Comparison of ENCODE assay signal across 10 mouse cellular contexts in the genomic region with DNA sequence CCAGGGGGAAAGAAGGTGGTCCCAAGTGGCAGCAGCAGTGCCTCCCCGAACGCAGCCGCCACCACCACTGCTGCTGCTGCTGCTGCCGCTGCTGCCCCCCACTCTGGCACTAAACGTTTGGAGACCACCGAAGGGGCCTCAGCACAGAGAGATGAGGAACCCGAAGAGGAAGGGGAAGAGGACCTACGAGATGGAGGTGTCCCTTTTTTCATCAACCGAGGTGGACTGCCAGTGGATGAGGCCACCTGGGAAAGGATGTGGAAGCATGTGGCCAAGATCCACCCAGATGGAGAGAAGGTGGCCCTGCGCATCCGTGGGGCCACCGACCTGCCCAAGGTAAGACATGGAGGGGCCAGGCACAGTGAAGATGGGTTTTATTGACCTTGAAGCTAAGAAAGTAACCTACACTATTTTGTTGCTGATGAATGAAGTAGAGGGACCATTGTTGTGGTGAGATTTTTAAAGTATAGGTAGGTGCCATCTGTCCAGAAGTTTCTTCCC. TPM values are rescaled to one million over a fixed set of nuclear protein-coding genes. Genes with fewer than 3 reads are reported as not detected.
DNase-seq lines count a peak whose midpoint lies in the region; ATAC-seq and TF ChIP-seq lines count a peak whose summit lies in the region.
"Had no signal": no experiment of that assay in that cellular context is flagged by ENCODE, and none has a peak within 500 bp of the region (broad histone marks: within the 10 kb centered on the region; RNA-seq: fewer than 3 reads in every experiment).

No protein-coding gene starts in this region.

- no peak for TF ChIP-seq CTCF in cortical plate, adult 2 months (IDR thresholded peaks at IDR 0.05; ENCODE audit: extremely low read depth, insufficient read depth, low read length)

- H3K36me3 ChIP-seq in heart, embryonic 11.5 days (ENCODE audit: control insufficient read depth, insufficient read depth, low read length) = no peaks in the 10 kb centered on the region
- H3K36me3 ChIP-seq in hindbrain, embryonic 14.5 days (replicated peaks; ENCODE audit: control insufficient read depth, insufficient read depth) = peaks cover under 1% of the 10 kb centered on the region
- H3K36me3 ChIP-seq in midbrain, embryonic 14.5 days (ENCODE audit: control insufficient read depth, insufficient read depth, low read length) = peaks cover 18% of the 10 kb centered on the region; the same call in 1 of the 2 replicates

- DNase-seq in heart, adult 9 months (ENCODE audit: low spot score in 2 of 2) = no peak
- DNase-seq in hindbrain, embryonic 14.5 days (ENCODE audit: low spot score) = no peak
- DNase-seq in midbrain, embryonic 14.5 days = no peak
- DNase-seq in layer of hippocampus, postnatal 25 days (ENCODE audit: extremely low spot score in 1 of 2, low spot score in 1 of 2) = no peak
- DNase-seq in thymus, postnatal 14 days = no peak
- DNase-seq in gastrocnemius, postnatal 10 days = no peak
- DNase-seq: kidney, postnatal 14 days had no signal

- 37% methylated on average over 12 of the region's 12 CpGs for WGBS in heart, embryonic 11.5 days (ENCODE audit: insufficient replicate concordance)
- 17% methylated on average over 12 of the region's 12 CpGs for WGBS in hindbrain, embryonic 14.5 days
- WGBS in midbrain, embryonic 14.5 days = 26% methylated on average over 12 of the region's 12 CpGs

- peak overlapping the region; percentile 80 for H3K4me3 ChIP-seq in heart, embryonic 11.5 days (ENCODE audit: low read depth, low read length)
- H3K4me3 ChIP-seq in cortical plate, adult 2 months (ENCODE audit: insufficient read depth, low read length) = peak overlapping the region; percentile 95
- peak overlapping the region; percentile 98 for H3K4me3 ChIP-seq in hindbrain, embryonic 14.5 days (replicated peaks; ENCODE audit: low read length)
- H3K4me3 ChIP-seq in midbrain, embryonic 14.5 days (replicated peaks; ENCODE audit: low read depth, low read length) = peak overlapping the region; percentile 99

- no peak for ATAC-seq in heart, embryonic 11.5 days (replicated peaks; ENCODE audit: insufficient number of reproducible peaks, low FRiP score, low TSS enrichment)
- ATAC-seq in hindbrain, embryonic 14.5 days (ENCODE audit: low FRiP score) = no peak
- no peak for ATAC-seq in midbrain, embryonic 14.5 days (ENCODE audit: low FRiP score, low TSS enrichment)

- H3K9ac ChIP-seq in heart, embryonic 11.5 days (ENCODE audit: low read depth, low read length) = peak overlapping the region; percentile 56
- H3K9ac ChIP-seq in hindbrain, embryonic 14.5 days = peak overlapping the region; percentile 100
- H3K9ac ChIP-seq in midbrain, embryonic 14.5 days (replicated peaks; ENCODE audit: low read length) = peak overlapping the region; percentile 99

- no peaks in the 10 kb centered on the region for H3K9me3 ChIP-seq in heart, embryonic 11.5 days (replicated peaks; ENCODE audit: control insufficient read depth, low read length)
- H3K9me3 ChIP-seq in hindbrain, embryonic 14.5 days (ENCODE audit: control insufficient read depth, low read length) = no peaks in the 10 kb centered on the region
- H3K9me3 ChIP-seq in midbrain, embryonic 14.5 days (ENCODE audit: control insufficient read depth, low read length) = no peaks in the 10 kb centered on the region

- no peak for TF ChIP-seq POLR2A in cortical plate, adult 2 months (IDR thresholded peaks at IDR 0.05; ENCODE audit: extremely low read depth, insufficient read depth, low read length)

- H3K27ac ChIP-seq in heart, embryonic 11.5 days (ENCODE audit: low read depth, low read length) = no peak overlapping the region
- peak overlapping the region; percentile 48; the same call in 1 of the 2 replicates for H3K27ac ChIP-seq in cortical plate, adult 2 months (ENCODE audit: insufficient read depth, low read length)
- H3K27ac ChIP-seq in hindbrain, embryonic 14.5 days = peak overlapping the region; percentile 97
- peak overlapping the region; percentile 97 for H3K27ac ChIP-seq in midbrain, embryonic 14.5 days (replicated peaks; ENCODE audit: low read depth, low read length)

- peaks cover 20% of the 10 kb centered on the region for H3K4me1 ChIP-seq in heart, embryonic 11.5 days (ENCODE audit: control insufficient read depth, insufficient read depth, low read length)
- peaks cover 4% of the 10 kb centered on the region for H3K4me1 ChIP-seq in cortical plate, adult 2 months (ENCODE audit: control insufficient read depth, insufficient read depth, low read length)
- H3K4me1 ChIP-seq in hindbrain, embryonic 14.5 days (replicated peaks; ENCODE audit: control insufficient read depth, insufficient read depth, low read length) = peaks cover 28% of the 10 kb centered on the region
- peaks cover 32% of the 10 kb centered on the region for H3K4me1 ChIP-seq in midbrain, embryonic 14.5 days (ENCODE audit: control insufficient read depth, insufficient read depth, low read length)

- H3K4me2 ChIP-seq in heart, embryonic 11.5 days = peak overlapping the region; percentile 99
- peak overlapping the region; percentile 78 for H3K4me2 ChIP-seq in hindbrain, embryonic 14.5 days (replicated peaks)
- peak overlapping the region; percentile 95 for H3K4me2 ChIP-seq in midbrain, embryonic 14.5 days (ENCODE audit: low read length)

- H3K27me3 ChIP-seq in heart, embryonic 11.5 days (ENCODE audit: control insufficient read depth, insufficient read depth, low read length) = no peaks in the 10 kb centered on the region
- no peaks in the 10 kb centered on the region for H3K27me3 ChIP-seq in hindbrain, embryonic 14.5 days (ENCODE audit: control insufficient read depth, insufficient read depth, low read length)
- no peaks in the 10 kb centered on the region for H3K27me3 ChIP-seq in midbrain, embryonic 14.5 days (ENCODE audit: control insufficient read depth, insufficient read depth, low read length)
- H3K27me3 ChIP-seq: CH12.LX had no signal

RNA-seq across cellular contexts. Expression of gene Vash1, which starts 1.5 kb away (rescaled TPM):
- polyA plus RNA-seq in heart, embryonic 11.5 days (2014; fragmentation: Nextera tagmentation; extraction: Ambion mirVana) = 7.7 and 8.2 TPM in 2 replicates
- 14.7 and 15.8 TPM in 2 replicates for polyA plus RNA-seq in cortical plate, adult 2 months (2012; rRNA removed)
- 27.5 and 31.2 TPM in 2 replicates for polyA plus RNA-seq in hindbrain, embryonic 14.5 days (2014; fragmentation: Nextera tagmentation; extraction: Ambion mirVana)
- 32.0 and 34.0 TPM in 2 replicates for polyA plus RNA-seq in midbrain, embryonic 14.5 days (2014; fragmentation: Nextera tagmentation; extraction: Ambion mirVana)
- 10 to 100 TPM; 46.1 to 55.2 TPM for total RNA-seq in layer of hippocampus, postnatal 25 days (2021)
- 10 to 100 TPM; 29.9 to 34.5 TPM for total RNA-seq in gastrocnemius, postnatal 10 days (2021)

RNA-seq across cellular contexts. Expression of gene Angel1, which starts 46.2 kb away (rescaled TPM):
- 7.9 and 10.6 TPM in 2 replicates for polyA plus RNA-seq in heart, embryonic 11.5 days (2014; fragmentation: Nextera tagmentation; extraction: Ambion mirVana)
- 10.3 and 10.5 TPM in 2 replicates for polyA plus RNA-seq in cortical plate, adult 2 months (2012; rRNA removed)
- 12.3 and 13.1 TPM in 2 replicates for polyA plus RNA-seq in hindbrain, embryonic 14.5 days (2014; fragmentation: Nextera tagmentation; extraction: Ambion mirVana)
- polyA plus RNA-seq in midbrain, embryonic 14.5 days (2014; fragmentation: Nextera tagmentation; extraction: Ambion mirVana) = 11.3 and 11.5 TPM in 2 replicates
- total RNA-seq in layer of hippocampus, postnatal 25 days (2021) = 1 to 10 TPM; 4.6 to 8.0 TPM
- total RNA-seq in gastrocnemius, postnatal 10 days (2021) = 1 to 10 TPM; 5.8 to 6.3 TPM

RNA-seq across cellular contexts. Expression of gene Lrrc74a, which starts 54.1 kb away (rescaled TPM):
- polyA plus RNA-seq in heart, embryonic 11.5 days (2014; fragmentation: Nextera tagmentation; extraction: Ambion mirVana) = not detected in 2 replicates
- not detected in 2 replicates for polyA plus RNA-seq in cortical plate, adult 2 months (2012; rRNA removed)
- polyA plus RNA-seq in hindbrain, embryonic 14.5 days (2014; fragmentation: Nextera tagmentation; extraction: Ambion mirVana) = not detected in 2 replicates
- polyA plus RNA-seq in midbrain, embryonic 14.5 days (2014; fragmentation: Nextera tagmentation; extraction: Ambion mirVana) = not detected in 2 replicates
- total RNA-seq in layer of hippocampus, postnatal 25 days (2021) = not detected
- not detected for total RNA-seq in gastrocnemius, postnatal 10 days (2021)
- total RNA-seq: CH12.LX had no signal
